Mouse (Mus musculus): ENCODE data around the gene Nova2. TPM values are rescaled to one million over a fixed set of nuclear protein-coding genes. Genes with fewer than 3 reads are reported as not detected.

The Nova2 gene
- total RNA-seq, 2 experiments from 2014 or later = 5.5 to 6.6 TPM

- intact Hi-C loops (cut with DNase I) = no loop called here
- DNase-seq (ENCODE audit: low spot score) = no peak
Measured at GRCm38 (mm10) chr7:19004631-19005079, 79.0 kb downstream of the Nova2 start.

- DNase-seq (ENCODE audit: low spot score) = no peak
Measured at GRCm38 (mm10) chr7:19005417-19006121, 79.9 kb downstream of the Nova2 start.

GRCm38 (mm10) chr7:19006476-19006875, 80.8 kb downstream of the Nova2 start:
- intact Hi-C loops (cut with DNase I) = loop anchor here (1.0 kb wide), 1 partner anchor 110 kb away; no protein-coding TSS in a partner anchor
- peak; percentile 62 for DNase-seq (ENCODE audit: low spot score)

More at GRCm38 (mm10) chr7:19005417-19006121, 79.9 kb downstream of the Nova2 start:
- intact Hi-C loops (cut with DNase I) = loop anchor here (1.0 kb wide), 1 partner anchor 109 kb away; no protein-coding TSS in a partner anchor

GRCm38 (mm10) chr7:19007026-19007977, 81.6 kb downstream of the Nova2 start:
- intact Hi-C loops (cut with DNase I) = no loop called here
- no peak for DNase-seq (ENCODE audit: low spot score)

- intact Hi-C loops (cut with DNase I) = no loop called here
- DNase-seq (ENCODE audit: low spot score) = no peak
Measured at GRCm38 (mm10) chr7:19010581-19010980, 84.9 kb downstream of the Nova2 start.

GRCm38 (mm10) chr7:19012025-19012621, 86.4 kb downstream of the Nova2 start:
- DNase-seq (ENCODE audit: low spot score) = no peak
- intact Hi-C loops (cut with DNase I) = no loop called here

GRCm38 (mm10) chr7:19012882-19013281, 87.2 kb downstream of the Nova2 start:
- intact Hi-C loops (cut with DNase I) = no loop called here
- no peak for DNase-seq (ENCODE audit: low spot score)

GRCm38 (mm10) chr7:19014452-19014851, 88.8 kb downstream of the Nova2 start:
- DNase-seq (ENCODE audit: low spot score) = no peak
- intact Hi-C loops (cut with DNase I) = no loop called here

Other genes starting within 250 kb of the Nova2 start
- not detected for gene Psg20, start 239.7 kb upstream of the Nova2 start, total RNA-seq (2021)
- gene Psg22, start 207.8 kb upstream of the Nova2 start, total RNA-seq (2021) = not detected
- gene Psg19, start 127.4 kb upstream of the Nova2 start, total RNA-seq (2021) = not detected
- not detected for gene Psg17, start 104.3 kb upstream of the Nova2 start, total RNA-seq (2021)
- 1 to 10 TPM; 6.5 to 6.7 TPM for gene Mill2, start 85.9 kb upstream of the Nova2 start, total RNA-seq (2021)
- gene Pglyrp1, start 54.6 kb upstream of the Nova2 start, total RNA-seq (2021) = 1 to 10 TPM; 1.2 to 1.7 TPM
- 1 to 10 TPM; 7.7 to 8.3 TPM for gene Ccdc61, start 15.5 kb upstream of the Nova2 start, total RNA-seq (2021)
- gene Nanos2, start 61.5 kb downstream of the Nova2 start, total RNA-seq (2021) = not detected
- 1 to 10 TPM; 3.2 to 4.0 TPM for gene Mypop, start 65.4 kb downstream of the Nova2 start, total RNA-seq (2021)
- gene Irf2bp1, start 78.2 kb downstream of the Nova2 start, total RNA-seq (2021) = 10 to 100 TPM; 20.2 to 23.6 TPM
- not detected for gene Foxa3, start 97.7 kb downstream of the Nova2 start, total RNA-seq (2021)
- 10 to 100 TPM; 76.3 to 80.1 TPM for gene Sympk, start 98.5 kb downstream of the Nova2 start, total RNA-seq (2021)
- not detected for gene Rsph6a, start 128.8 kb downstream of the Nova2 start, total RNA-seq (2021)
- 10 to 100 TPM; 43.9 to 45.4 TPM for gene Dmwd, start 150.3 kb downstream of the Nova2 start, total RNA-seq (2021)
- gene Dmpk, start 158.0 kb downstream of the Nova2 start, total RNA-seq (2021) = 100 to 1,000 TPM; 555 to 584 TPM
- 1 to 10 TPM; 8.6 to 9.8 TPM for gene Six5, start 168.7 kb downstream of the Nova2 start, total RNA-seq (2021)
- not detected for gene Gm4969, start 192.5 kb downstream of the Nova2 start, total RNA-seq (2021)
- gene Fbxo46, start 194.0 kb downstream of the Nova2 start, total RNA-seq (2021) = 1 to 10 TPM; 5.4 to 5.5 TPM
- gene Qpctl, start 223.4 kb downstream of the Nova2 start, total RNA-seq (2021) = 1 to 10 TPM; 4.6 to 5.1 TPM
- gene Snrpd2, start 223.8 kb downstream of the Nova2 start, total RNA-seq (2021) = 10 to 100 TPM; 67.8 to 71.0 TPM
- gene Gipr, start 240.2 kb downstream of the Nova2 start, total RNA-seq (2021) = under 1 TPM; 0.21 to 0.22 TPM